Mouse (Mus musculus) T-cell, adult 2 months (primary cell): ENCODE measurements around the gene Smox.
"Not testable (repeated sequence)": the region's sequence is repeated elsewhere in the genome, so short reads cannot be mapped to it uniquely, and the experiment has no call there.

Experiments used
- DNase-seq: peaks from one replicate; pipeline ENCODE4 v3.0.0; 2022; ENCODE audit warnings: low spot score

Smox gene

DNA sequence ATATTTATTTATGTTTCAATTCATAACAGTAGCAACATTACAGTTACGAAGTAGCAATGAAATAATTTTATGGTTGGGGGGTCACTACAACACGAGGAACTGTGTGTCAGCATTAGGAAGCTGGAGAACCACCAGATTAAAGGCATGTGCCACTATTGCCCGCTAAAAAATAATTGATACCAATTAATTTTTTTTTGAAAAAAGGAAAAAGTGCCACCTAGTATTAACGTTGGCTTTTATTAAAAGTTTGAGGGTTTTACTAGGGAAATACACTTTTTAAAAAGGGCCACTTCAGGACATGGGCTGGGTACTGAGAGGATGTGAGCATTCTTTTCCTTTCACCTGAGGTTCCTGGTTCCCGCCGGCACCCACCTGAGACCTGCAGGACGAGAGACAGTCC, at the start of gene Smox:
Gene Smox, plus strand, starts transcription at position 301 of the 400 bp plus-strand sequence.
- DNase-seq = no peak

DNA sequence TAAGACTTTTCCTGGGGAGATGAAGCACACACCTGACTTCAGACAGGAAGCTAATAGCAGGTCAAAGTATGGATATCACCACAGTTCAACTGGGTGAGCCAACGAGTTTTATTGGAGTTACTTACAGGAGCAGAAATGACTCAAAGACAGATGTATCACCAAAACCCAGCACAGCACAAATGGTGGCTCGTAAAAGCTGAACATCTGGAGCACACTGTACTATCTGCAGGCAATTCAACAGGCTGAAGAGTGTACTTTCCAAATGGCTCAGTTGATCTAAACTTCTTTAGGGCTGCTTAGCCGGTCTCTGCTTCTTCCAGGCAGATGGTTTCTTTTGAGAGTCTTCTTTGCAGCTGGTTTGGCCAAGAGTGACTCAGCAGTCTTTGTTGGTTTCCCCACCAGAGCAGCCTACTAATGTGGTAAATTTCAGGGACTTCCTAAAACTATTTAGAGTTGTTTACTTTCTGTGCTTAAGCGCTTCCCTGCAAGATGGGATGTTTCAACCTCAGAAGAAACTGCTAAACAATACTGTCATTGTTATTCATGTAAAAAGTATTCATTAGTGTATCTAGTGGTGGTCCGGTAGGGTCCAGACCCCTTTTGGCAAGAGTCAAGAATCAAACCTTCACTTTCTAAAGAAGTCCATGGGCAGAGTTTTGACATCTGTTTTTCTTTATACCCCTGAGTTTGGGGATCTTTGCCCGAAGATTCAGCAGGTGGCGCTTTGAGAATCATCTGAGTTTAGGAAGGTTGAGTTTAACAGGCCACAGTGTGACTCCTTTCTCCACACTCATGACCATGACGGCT, 48.0 kb upstream of the Smox start:
- DNase-seq = no peak

DNA sequence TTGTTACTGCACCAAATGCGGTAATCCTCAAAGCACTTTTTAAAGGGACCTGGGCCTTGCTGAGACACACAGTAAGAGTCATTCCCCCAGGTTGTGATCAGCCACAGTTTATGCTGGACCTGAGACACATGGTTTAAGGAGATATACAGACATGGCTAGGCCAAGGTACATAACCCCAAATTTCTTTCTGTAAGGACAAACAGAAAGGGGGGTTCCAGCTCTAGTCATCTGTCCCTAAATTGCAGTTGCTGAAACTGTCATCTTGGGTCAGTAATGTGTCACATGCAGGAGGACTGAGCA, 47.5 kb upstream of the Smox start:
- DNase-seq = no peak

DNA sequence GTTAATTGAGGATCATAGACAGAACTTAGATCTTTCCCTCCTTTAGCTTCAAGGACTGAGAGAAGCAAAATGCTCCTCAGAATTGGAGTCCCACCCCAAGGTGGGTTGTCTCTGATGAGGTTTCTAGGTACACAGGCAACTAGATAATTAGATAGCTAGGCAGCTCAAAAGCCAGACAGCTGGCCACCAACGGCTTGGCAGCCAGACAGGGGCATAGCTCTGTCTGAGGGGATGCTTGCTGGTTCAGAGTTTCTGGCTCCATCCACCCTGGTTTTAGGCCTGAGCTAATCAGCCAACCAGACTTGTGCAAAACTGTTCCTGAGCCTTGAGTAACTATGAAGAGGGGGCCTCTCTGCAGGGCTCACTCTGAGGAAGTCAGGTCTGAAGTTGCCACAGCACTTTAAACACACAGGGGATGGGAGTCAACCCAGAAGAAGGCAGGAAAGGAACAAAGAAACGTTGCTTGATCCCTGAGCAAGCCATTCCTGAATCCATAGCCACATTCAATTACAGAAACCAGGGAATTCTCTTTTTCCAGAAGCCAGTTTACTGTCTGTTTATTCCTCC, 44.8 kb upstream of the Smox start:
- no peak for DNase-seq

DNA sequence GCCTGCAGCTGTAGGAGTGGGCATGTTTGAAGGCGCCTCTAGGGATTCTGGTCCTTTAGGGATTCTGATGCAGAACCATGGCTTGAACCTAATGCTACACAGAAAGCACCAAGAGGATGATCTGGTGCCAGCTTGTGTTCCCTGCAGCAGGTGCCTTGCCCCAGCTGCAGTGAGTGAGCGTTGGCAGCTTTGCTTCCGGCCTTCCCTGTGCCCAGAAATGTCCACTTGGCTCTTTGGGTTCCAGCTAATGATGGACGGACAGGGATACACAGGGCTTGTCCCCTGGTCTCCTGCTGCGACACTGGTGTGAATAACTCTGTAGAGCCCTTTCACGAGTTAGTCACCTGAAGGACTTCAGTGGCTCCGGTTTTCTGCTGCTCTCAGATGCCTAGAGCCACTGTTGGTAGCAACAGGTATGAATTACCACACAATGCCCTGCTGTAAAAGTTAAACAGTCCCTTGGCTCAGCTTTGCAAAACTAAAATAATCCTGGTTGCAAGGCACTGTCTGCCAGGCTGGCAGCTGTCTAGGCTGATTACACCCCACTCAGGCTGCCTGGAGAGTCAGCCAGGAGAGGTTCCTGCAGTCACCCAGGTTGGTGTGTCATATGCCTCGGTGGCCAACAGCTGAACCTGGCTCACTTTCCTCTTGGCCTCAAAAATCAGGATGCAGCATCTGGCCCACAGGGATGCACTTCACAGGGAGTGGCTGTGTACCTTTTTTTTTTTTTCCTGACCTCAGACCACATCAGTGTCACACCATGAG, 43.5 kb upstream of the Smox start:
- no peak for DNase-seq

DNA sequence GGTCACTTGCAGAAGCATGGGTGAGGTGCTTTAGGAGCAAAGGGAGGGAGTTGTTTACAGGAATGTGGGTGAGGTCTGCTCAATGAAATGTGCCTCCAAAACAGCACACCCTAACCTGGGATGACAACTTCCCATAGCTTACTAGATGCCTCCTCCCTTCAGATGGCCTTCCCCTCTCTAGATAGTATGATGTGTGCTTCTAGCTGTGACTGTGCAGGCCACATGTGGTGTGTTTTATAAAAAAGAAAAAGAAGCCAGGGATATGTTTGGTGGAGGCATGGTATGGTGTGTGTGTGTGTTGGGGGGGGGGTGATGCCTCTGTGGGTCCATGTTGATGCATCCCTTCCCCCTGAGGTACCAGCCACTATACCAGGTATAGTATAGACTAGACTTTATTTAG, 42.9 kb upstream of the Smox start:
- DNase-seq = no peak

DNA sequence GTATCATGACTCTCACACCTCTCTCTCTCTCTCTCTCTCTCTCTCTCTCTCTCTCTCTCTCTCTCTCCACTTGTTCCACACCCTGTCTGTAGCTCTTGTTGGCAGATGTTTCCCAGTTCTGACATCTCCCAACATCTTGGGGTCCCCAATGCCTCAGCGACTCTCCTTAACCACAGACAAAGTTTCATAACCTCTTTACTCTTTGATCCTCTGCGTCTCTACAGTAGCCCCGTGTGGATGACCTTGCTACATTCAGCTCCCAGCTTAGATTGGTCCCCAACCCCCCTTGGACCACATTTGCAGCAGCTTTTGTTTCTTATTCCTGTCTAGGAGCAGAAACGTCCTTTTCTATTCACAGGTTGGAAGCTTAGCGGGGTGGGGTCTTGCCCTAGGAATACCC, 41.6 kb upstream of the Smox start:
- no peak for DNase-seq

DNA sequence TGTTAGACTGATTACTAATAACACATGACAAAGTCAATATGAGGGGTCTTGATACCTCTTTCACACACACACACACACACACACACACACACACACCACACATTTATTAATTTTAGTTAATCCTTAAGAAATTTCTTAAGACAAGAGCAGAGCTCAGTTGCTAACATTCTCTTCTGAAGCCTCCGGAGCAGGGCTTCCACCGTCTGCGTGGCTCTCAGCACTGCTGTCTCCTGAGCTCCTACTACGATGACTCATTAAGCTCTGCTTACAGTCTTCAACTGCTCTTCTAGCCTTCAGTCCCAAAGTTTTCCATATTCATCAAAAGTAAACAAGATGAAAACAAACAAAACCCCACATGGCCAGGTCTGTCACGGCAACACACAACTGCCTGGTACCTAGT, 40.8 kb upstream of the Smox start:
- DNase-seq = no peak

DNA sequence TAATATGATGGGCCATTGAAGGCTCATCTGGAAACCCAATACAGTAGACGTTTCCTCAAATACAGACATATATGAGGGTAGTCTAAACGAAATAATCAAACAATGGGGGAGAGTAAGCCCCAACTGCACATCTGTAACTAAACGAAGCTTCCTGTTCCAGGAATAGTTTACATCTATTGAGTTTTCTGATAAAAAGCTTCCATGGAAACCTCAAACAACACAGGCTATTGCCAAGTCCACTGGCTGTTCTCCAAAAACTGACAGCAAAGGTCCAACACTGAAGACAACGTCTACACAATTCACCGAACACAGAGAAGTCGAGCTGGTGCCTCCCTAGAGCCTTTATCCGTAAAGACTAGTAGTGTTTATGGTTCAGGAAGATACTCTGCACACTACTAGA, 33.6 kb upstream of the Smox start:
- no peak for DNase-seq

DNA sequence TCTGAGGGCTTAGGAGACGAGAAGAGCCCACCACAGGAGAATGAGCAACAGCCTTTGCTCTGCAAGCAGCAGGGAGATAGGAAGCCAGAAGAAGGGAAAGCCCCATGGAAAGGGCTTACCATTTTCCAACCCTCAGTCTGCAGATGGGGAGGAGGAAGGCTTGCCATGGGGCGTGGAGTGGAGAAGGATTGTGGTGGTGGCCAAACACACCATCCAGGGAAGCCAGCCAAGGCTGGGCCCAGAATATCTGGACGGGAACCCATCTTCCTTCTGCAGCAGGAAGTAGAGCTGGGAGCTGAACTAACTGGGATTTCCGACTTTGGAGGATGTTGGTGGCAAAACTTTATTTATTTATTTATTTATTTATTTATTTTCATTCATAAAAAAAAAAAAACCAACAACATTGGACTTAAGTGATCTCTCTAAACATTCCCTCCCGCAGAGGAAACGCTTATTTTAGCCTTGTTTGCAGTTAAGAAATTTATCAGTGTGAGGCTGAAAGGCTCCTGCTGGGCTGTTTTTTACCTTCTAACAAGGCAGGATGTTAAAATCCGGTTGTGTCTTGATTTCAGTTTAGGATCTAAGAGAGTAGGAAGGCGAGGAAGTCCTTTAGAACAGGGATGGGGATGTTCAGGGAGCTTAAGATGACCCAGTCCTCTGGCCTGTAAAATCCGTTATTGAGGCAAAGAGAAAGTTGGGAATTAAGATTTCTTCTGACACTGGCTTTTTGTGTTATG, 30.2 kb upstream of the Smox start:
- DNase-seq = no peak

DNA sequence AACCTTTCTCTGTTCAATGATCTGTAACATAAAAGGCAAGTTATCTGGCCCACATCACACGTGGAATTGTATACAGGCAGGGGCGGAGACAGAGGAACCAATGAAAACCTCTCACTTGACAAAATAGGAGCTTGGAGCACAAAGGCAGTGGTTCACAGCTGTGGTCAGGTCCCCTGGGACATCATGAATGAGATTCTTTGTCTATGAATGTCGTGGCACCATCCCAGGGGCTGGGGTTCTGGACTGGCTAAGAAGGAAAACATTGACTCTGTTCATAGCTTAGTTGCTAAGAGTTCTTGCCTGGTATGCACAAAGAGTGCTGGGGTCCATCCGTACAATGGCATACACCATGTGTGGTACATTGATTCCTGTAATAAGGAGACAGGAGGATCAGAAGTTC, 28.3 kb upstream of the Smox start:
- DNase-seq = no peak

DNA sequence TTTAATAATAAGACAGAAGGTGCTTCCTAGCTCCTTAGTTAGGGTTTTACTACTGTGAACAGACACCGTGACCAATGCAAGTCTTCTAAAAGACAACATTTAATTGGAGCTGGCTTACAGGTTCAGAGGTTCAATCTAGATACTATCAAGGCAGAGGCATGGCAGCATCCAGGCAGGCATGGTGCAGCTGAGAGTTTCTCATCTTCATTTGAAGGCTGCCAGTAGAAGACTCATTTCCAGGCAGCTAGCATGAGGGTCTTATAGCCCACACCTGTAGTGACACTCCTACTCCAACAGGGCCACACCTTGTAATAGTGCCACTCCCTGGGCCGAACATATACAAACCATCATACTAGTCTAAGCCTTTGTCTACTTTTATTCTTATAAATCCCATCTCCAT, 27.1 kb upstream of the Smox start:
- no peak for DNase-seq

DNA sequence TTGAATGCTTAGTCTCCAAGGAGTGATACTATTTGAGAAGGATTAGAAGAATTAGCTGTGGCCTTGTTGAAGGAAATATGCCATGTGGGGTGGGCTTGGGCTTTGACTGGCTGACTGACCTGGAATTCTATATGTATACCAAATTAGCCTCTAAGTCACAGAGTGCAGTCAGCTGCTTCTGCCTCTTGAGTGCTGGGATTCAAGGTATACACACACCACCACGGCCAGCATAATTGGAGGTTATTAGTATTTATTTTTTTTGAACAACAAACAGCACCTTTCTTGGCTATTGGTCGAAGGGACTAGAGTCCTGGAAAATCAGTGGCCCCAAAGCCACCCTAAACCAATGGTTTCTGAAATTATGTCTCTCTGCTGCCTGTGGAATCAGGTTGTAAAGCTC, 24.6 kb upstream of the Smox start:
- DNase-seq = no peak

DNA sequence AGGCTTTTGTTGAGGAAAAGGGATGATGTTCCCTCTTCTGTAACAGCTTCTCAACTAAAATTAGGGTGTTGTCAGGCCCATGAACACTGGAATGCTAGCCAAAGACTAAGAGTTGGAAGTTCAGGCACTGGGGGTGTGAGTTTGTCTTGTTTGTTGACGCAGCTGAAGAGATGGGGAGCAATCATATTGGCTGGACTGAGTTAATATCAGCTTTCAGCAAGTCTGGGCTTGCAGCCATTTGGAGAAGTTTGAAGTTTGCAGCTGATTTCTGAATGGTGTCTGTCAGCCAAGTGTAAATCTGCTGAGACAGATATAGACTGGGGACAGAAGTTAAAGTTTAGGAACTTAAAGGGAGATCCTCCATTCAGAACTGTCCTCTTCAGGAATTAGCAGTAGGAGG, 21.4 kb upstream of the Smox start:
- DNase-seq = no peak

DNA sequence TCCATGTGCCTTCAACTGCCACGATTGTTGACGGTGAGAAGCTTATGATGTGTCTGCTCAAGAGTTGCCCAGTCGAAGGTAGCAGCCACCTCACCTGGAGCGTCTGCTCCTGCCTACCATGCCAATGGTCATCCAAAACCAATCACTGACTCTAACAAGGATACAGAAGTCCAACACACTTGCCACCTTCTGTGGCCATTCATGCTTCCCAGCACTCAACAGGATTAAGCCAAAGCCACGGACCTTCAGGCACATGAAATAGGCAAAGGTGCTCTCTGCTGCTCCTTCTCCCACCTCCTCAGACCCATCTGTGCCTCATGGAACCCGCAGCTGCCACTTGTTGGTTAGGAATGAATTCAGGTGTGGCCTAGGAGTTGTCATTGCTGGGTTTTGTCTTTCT, 17.5 kb upstream of the Smox start:
- no peak for DNase-seq

DNA sequence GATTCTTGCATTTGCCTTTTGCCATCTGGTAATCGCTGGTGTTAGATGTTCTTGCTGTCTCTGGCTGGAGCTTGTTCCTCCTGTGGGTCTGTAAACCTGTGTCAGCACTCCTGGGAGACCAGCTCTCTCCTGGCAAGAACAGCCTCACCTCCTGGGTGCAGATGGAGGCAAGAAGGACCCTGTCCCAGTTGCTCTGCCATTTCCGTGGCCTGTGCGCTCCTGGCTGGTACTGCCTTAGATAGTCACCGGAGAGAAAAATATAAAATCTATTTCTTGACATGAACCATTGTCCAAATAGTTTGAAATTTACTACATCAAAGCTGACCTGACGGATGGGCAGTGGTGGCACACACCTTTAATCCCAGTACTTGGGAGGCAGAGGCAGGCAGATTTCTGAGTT, 14.2 kb upstream of the Smox start:
- DNase-seq = not testable (repeated sequence)

DNA sequence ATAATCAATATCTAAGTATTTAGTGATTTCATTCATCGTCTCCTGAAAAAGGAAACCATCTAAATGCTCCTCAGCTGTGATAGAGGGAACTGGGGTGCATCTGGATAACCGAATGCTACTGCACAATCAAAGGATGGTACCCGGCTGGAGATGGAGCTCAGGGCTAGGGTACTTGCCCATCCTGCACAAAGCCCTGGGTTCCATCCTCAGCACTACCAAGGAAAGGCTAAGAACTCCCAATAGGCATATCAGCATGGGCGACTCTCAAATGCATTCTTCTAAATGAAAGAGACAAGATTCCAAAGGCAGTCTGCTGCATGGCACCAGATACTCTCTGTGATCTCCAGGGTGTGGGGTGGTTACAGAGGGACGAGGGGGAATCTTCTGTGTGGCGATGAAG, 13.4 kb upstream of the Smox start:
- DNase-seq = no peak

DNA sequence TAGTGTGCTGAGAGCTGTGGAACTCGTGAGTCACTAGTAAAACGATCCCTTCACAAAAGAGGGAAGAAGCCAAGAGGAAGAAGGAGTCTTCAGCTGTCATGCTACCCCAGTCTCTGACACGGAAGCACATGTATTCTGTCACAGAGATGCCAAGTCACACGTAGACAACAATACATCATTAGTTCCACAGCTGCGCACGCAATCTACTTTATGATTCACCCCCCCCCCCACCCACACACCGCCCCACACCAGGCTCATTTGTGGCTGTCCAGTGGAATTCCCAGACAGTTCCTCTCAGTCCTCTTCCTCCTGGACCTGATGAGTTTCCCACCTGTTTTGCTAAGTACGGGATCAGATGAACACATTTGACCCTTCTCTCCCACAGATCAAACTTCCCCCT, 12.9 kb upstream of the Smox start:
- DNase-seq = no peak

DNA sequence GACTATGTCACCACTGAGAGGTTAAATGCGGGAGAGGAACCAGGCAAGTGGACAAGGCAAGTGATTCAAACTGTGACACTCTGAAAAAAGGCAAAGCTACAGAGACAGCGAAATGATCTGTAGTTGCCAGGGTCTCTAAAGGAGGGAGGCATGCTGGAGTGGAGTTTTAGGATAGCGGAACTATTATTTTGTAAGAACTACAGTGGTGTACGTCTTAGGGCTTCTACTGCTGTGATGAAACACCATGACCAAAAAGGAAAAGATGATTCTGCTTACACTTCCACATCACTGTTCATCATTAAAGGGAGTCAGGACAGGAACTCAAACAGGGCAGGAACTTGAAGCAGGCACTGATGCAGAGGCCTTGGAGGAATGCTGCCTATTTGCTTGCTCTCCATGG, 12.4 kb upstream of the Smox start:
- DNase-seq = no peak

DNA sequence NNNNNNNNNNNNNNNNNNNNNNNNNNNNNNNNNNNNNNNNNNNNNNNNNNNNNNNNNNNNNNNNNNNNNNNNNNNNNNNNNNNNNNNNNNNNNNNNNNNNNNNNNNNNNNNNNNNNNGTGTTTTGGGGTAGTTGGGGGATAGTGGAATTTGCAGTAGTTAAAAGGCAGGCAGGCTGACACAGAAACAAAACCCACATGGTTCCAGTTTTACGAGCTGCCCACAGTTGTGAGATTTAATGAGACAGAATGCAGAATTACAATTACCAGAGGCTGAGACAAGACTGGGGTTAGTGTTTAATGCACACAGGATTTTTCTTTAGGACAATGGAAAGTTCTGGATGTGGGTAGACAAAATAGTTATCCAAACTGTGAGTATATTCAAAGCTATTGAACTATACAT, 9.6 kb upstream of the Smox start:
- no peak for DNase-seq

DNA sequence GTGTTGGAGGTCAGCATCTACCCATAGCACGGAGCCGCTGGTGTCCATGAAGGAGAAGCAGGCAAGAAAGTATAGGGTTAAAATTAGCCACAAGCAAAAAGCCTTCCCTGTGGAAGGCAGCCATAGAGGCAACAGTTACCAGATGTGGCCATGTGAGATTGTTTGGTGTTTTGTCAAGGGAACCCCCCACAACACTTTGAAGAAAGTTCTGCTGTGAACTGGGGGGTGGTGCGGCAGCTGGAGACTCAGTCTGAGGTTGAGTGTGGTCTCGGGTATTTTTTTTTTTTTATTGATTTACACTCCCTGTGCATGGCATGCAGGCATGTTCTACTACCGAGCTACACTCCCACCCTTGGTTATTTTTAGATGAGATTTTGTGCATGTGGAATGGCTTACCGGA, 8.8 kb upstream of the Smox start:
- no peak for DNase-seq

DNA sequence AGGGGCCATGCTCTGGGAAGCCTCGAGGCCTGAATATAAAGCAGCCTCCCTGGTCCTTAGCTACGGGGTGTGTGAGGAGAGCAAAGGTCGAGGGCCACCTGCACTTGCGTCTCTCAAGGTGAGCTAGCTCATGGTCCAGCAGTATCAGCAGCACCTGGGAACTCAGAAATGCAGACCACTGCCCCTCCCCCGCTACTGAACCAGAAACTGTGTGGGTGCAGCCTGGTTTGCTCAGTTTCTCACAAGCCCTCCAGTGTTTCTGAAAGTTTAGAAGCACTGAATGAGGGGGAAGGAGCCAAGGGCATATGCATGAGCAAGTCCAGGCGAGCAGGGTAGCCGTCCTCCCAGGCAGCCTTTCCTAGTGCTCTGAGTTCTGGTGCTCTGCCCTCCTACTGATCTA, 7.7 kb upstream of the Smox start:
- DNase-seq = no peak

DNA sequence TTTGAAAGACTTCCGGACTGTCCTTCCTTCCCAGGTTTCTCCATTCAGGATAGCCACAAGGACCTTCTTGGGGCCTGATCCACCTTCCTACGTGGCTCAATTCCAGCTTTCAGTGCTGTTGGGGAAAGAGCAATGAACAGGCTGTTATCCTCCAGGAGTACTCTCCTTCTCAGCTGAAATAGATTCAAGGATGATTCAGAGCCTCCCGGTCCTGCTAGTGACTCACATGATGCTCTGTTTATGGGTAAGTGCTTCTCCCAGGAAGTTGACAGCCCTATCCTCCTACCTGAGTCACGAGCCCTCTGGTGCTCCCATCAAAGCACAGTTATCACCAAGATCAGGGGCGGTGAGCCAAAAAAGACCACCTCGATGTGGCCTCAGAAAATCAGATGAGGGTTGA, 7.1 kb upstream of the Smox start:
- DNase-seq = no peak
